Mouse (Mus musculus): ENCODE results near the gene Efcab2.

GRCm38 (mm10) chr1:178454125-178454524, 48.2 kb downstream of the Efcab2 start:
- TF ChIP-seq CTCF (IDR thresholded peaks at IDR 0.05; ENCODE audit: extremely low read depth, insufficient read length, insufficient replicate concordance, low read depth, low read length) (no peak), POLR2A (IDR thresholded peaks at IDR 0.05; ENCODE audit: low read depth, low read length) (no peak)
